ENCODE assay signal across 25 mouse cellular contexts in the genomic region with DNA sequence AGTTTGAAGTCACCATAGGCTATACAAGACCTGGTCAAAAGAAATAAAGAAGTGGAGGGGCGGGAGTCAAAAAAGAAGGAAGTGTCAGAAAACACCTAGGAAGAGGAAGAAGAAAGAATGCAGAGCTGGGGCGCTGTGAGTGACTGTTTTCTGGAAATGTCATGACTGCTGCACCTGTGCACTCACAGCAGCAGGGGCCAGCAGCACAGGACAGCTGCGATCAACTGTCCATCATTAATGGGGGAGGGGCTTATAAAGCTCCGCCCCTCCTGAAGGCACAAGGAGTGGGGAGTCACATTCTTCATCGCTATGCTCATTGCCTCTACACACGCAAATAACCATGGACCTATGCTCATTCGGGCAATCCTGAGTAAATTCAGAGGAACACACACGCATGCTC.
"Had no signal": no experiment of that assay in that cellular context is flagged by ENCODE, and none has a peak within 500 bp of the region (broad histone marks: within the 10 kb centered on the region; RNA-seq: fewer than 3 reads in every experiment).

No protein-coding gene starts in this region.

- DNase-seq: cerebellum, postnatal 10 days; cerebellum, postnatal 14 days; cerebellum, postnatal 25 days; cerebellum, postnatal 36 days; embryo, embryonic 11 days; forebrain, postnatal 0 days; gastrocnemius, adult 2 months; gastrocnemius, postnatal 10 days; gastrocnemius, postnatal 14 days; gastrocnemius, postnatal 25 days; gastrocnemius, postnatal 36 days; heart, adult 11 months; heart, adult 18-20 months; heart, adult 2 months had no signal

- H3K36me3 ChIP-seq: embryonic facial prominence, embryonic 10.5 days; embryonic facial prominence, embryonic 12.5 days; embryonic facial prominence, embryonic 13.5 days; embryonic facial prominence, embryonic 15.5 days; forebrain, embryonic 10.5 days; forebrain, embryonic 12.5 days; forebrain, embryonic 15.5 days; heart, embryonic 10.5 days had no signal

- H3K4me2 ChIP-seq: embryonic facial prominence, embryonic 12.5 days; embryonic facial prominence, embryonic 13.5 days; embryonic facial prominence, embryonic 15.5 days; forebrain, embryonic 12.5 days; forebrain, embryonic 13.5 days; forebrain, embryonic 15.5 days; heart, embryonic 11.5 days had no signal

- H3K27me3 ChIP-seq: embryonic facial prominence, embryonic 12.5 days; embryonic facial prominence, embryonic 15.5 days; forebrain, embryonic 12.5 days; forebrain, embryonic 13.5 days had no signal

- H3K4me3 ChIP-seq: embryonic facial prominence, embryonic 10.5 days; embryonic facial prominence, embryonic 12.5 days; embryonic facial prominence, embryonic 13.5 days; embryonic facial prominence, embryonic 15.5 days; erythroblast, embryonic 14.5 days; forebrain, embryonic 10.5 days; forebrain, embryonic 12.5 days; forebrain, embryonic 13.5 days; forebrain, embryonic 15.5 days; gastrocnemius, adult 2 months; heart, adult 2 months; heart, embryonic 10.5 days had no signal
